Mouse (Mus musculus): ENCODE measurements around the gene Gm11027. TPM values are rescaled to one million over a fixed set of nuclear protein-coding genes. Genes with fewer than 3 reads are reported as not detected.
"Not testable (repeated sequence)": the region's sequence is repeated elsewhere in the genome, so short reads cannot be mapped to it uniquely, and the experiment has no call there.

The Gm11027 gene
- not detected in 2 replicates for polyA plus RNA-seq (2012; rRNA removed)

DNA sequence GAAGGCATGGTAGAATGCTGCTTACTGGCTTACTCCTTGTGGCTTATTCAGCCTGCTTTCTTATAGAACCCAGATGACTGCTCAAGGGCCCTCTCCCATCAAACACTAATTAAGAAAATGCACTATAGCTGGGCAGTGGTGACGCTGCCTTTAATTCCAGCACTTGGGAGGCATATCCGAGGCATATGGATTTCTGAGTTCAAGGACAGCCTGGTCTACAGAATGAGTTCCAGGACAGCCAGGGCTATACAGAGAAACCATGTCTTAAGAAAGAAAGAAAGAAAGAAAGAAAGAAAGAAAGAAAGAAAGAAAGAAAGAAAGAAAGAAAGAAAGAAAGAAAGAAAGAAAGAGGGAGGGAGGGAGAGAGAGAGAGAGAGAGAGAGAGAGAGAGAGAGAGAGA lies at the start of gene Gm11027:
Gene Gm11027, plus strand, starts transcription at position 301 of the 400 bp plus-strand sequence.
- 92% methylated on average over 2 of the region's 2 CpGs for WGBS
- not testable (repeated sequence) for DNase-seq (ENCODE audit: low read depth, low spot score)

DNA sequence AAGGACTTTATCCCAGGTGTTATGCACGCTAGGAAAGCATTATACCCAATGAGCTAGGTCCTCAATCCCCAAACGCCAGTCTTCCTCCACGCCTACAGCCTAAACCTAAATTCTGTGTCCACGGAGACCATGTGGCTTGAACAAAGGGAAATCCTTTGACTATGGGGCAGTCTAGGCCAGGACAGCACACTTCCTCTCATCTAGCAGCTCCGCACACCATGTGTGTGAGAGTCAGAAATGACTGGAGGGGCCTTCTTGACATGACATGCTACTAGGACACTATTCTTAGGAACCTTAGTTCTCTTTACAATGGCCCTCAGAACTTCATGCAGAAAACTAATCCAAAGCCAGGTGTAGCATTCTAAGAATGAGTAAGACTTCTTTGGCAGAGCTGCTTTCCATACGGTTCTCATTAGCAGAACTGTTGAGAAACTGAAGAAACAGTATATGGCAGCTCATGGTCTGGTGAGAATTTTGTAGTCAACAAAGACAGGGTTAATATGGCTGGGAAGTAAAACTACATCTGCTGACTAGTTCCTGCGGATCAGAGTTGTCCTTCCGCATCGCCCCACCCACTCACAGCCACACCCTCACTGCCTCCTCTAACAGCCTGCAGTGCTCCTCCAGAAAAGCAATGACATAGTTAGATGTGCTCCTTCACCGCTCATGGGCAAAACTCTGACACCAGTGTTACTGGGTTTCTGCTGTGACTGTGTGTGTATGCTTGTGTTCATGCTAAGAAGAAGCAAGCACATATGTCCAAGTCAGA lies 48.7 kb upstream of the Gm11027 start:
- DNase-seq (ENCODE audit: low read depth, low spot score): no peak
- 69% methylated on average over 10 of the region's 10 CpGs for WGBS

DNA sequence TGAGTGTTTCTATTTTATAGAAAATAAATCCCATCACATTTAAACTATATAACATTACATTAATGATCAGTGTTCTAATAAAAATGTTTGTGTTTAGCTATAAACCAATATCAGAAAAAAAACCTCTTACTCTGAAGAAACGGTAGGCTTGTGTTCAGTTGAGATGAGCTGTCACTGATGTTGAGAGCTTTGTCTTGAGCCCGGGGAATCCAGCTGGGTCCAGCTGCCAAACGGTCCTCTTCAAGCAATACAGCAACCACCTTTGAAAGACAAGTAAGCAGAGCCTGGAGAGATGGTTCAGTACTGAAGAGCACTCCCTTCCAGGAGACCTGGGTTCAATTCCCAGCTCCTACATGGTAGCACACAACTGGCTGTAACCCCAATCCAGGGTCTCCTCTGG lies 45.7 kb upstream of the Gm11027 start:
- no peak for DNase-seq (ENCODE audit: low read depth, low spot score)
- WGBS: 76% methylated on average over 3 of the region's 3 CpGs

DNA sequence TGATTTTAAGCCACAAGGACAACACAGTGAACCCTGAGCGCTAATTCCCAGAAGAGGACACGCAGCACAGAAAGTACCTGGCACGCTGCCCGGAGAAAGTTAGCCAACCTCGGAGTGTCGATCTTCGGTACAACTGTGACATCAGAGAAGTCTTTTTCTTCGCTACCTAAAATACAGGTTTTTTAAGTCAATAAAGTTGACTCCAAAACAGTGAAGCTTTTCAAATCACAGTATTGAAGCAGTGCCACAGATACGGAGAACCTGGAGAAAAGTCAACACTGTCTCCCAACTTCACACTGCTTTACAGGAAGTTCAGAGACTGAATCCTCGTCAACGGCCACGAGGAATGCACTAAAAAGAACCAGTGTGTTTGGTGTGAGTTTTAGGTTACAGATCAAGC lies 43.6 kb upstream of the Gm11027 start:
- 14% methylated on average over 12 of the region's 12 CpGs for WGBS

DNA sequence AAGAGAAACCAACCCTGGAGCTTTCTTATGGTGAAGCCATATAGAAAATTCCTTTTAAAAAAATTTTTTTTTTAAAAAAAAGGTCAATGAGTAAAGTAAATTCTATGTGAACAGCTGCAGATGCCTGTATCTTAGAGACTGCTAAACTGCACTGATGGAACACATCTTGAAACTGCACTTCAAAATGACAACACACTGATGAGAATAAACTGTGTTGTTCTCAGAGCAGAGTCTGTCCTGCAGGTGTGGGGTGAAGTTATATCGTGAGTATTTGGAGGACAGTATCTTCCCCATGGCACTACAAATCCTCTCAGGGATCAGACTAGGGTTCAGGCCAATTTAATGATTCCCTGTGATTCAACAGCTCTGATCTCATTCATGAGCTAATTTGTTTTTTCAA lies 43.1 kb upstream of the Gm11027 start:
- 46% methylated on average over 1 of the region's 1 CpGs for WGBS
- DNase-seq (ENCODE audit: low read depth, low spot score): no peak

More for the DNA sequence above, 43.6 kb upstream of the Gm11027 start:
- DNase-seq (ENCODE audit: low read depth, low spot score): peak; percentile 80

DNA sequence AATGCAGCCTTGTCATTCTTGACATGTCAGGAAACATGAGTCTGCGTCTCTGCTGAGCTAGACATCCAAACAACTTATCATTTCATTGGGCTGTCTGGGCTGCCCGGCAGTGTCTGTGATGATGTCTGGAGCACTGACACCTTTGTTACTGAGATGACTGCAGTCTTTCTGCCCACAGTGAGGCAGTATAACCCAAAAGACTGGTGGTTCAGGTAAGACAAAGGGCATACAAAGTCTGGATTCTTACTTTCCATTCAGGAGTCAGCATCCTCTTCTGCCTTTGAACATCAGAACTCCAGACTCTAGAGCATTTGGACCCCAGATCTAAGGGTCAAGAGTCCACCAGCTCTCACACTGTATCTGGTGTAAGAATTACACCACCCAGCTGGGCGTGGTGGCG lies 39.8 kb upstream of the Gm11027 start:
- 79% methylated on average over 4 of the region's 4 CpGs for WGBS
- DNase-seq (ENCODE audit: low read depth, low spot score): no peak

DNA sequence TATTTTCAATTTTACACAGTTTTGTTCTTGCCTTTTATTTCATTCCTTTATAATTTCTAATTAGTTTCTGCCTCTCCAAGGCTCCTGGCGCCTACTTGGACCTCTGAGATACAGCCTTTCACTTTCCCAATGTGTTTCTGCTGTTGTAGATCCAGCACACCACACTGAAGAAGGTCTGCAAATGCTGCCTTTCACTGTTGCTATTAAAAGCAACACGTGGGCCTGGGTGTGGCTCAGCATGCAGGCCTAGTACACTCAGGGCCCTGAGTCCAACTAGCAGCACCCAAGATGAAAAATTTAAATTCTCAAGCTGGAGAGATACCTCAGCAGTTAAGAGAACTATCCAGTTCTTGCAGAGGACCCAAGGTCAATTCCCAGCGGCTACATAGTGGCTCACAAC lies 38.5 kb upstream of the Gm11027 start:
- WGBS: 60% methylated on average over 3 of the region's 3 CpGs
- no peak for DNase-seq (ENCODE audit: low read depth, low spot score)

DNA sequence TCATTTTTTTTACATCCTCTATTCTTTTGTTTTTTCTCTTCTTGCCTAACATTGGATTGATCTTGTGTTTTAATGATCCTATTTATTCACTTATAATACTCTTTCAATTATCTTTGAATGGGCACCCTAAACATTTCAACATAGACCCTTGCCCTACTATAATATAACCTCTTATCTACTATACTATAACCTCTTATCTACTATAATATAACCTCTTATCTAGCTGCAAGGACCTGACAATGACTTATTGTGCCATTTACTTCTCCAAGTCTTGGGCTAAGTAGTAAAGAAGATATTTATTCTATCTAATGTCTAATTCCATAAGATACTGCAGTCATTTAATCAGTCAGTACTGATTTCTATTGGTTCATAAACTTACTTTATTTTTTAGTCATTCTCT lies 36.8 kb upstream of the Gm11027 start:
- no peak for DNase-seq (ENCODE audit: low read depth, low spot score)

DNA sequence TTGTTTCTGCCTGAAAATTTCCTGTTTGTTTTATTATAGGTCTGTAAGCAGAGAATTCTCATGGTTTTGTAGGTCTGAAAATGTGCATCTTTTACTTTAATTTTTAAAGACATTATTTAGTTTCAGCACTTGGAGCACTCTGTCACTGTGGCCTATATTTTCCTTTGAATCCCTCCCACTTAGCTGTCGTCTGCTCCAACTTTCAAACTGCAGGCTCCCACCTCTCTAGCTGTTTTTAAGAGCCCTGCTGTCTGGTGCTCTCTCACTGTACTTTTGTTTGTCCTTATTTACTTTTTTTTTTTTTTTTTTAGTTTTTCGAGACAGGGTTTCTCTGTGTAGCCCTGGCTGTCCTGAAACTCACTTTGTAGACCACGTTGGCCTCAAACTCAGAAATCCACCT lies 36.4 kb upstream of the Gm11027 start:
- WGBS: 62% methylated on average over 3 of the region's 3 CpGs

DNA sequence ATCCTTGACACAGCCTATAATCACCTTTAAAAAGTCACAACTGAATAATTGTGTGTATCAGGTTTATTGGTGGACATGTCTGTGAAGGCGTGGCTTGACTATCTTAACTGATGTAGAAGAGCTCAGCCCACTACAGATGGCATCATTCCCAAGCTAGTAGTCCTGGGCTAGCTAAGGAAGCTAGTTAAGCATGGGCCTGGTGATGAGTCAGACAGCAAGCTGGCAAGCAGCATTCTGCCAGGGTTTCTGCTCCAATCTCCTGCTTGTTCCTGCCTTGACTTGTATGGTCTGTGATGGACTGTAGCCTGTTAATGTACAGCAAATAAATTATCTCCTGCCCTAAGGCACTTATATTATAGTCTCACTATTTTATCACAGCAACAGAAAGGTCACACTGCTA lies 30.6 kb upstream of the Gm11027 start:
- DNase-seq (ENCODE audit: low read depth, low spot score): no peak
- 76% methylated on average over 1 of the region's 1 CpGs for whole genome bisulfite sequencing

More for the DNA sequence above, 36.4 kb upstream of the Gm11027 start:
- DNase-seq (ENCODE audit: low read depth, low spot score): no peak

DNA sequence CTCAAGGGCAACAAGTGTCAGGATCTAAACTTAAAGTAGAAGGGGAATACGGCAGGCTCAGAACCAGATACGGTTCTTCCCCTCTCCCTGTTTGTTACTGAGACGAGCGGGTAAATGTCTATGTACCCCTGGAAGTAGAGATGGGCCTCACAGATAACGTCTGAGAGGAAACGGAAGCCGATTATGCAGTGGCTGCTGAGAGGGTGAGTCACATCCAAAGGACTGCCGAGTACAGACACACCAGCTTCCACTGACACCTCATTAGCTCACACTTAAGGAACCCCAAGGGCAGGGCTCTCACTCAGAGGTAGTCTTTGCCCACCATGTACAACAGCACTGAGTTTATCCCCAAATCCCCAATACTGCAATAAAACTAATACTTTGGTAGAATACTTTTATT lies 20.5 kb upstream of the Gm11027 start:
- DNase-seq (ENCODE audit: low read depth, low spot score): no peak
- 67% methylated on average over 8 of the region's 8 CpGs for WGBS

DNA sequence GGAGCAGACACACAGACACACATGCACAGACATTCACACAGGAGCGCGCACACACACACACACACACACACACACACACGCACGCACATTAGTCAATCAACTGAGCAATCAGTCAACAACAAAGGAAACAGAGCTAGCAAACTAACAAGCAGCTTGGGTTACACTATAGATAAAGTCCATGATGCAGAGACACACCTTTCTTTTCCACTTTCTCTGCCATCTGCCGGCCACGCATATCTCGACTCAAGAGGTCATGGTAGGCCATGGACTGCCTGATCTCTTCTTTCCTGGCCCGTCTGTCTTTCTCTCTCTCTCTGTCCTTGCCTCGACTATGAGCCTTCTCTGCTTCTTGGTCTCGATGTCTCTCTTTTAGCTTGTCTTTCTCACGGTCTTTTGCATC lies 19.6 kb upstream of the Gm11027 start:
- 87% methylated on average over 11 of the region's 11 CpGs for WGBS
- DNase-seq (ENCODE audit: low read depth, low spot score): no peak

DNA sequence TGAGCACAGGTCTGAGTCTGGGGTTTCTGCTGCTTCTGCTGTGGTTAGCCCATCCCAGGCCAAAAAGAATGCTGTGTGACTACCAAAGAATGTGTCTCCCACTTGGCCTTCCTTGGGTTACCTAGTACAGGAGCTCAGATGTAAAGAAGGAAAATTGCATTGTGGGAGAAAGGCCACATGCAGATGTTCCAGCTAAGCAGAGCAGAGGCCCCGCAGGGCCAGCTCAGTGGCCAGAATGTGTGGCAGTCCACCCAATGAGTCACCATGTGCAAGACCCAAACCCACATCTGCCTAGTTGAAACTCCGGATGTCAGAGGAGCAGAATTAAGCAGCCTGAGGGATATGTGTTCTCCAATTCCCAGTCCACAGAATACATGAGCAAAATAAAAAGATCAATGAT lies 16.9 kb upstream of the Gm11027 start:
- DNase-seq (ENCODE audit: low read depth, low spot score): no peak

DNA sequence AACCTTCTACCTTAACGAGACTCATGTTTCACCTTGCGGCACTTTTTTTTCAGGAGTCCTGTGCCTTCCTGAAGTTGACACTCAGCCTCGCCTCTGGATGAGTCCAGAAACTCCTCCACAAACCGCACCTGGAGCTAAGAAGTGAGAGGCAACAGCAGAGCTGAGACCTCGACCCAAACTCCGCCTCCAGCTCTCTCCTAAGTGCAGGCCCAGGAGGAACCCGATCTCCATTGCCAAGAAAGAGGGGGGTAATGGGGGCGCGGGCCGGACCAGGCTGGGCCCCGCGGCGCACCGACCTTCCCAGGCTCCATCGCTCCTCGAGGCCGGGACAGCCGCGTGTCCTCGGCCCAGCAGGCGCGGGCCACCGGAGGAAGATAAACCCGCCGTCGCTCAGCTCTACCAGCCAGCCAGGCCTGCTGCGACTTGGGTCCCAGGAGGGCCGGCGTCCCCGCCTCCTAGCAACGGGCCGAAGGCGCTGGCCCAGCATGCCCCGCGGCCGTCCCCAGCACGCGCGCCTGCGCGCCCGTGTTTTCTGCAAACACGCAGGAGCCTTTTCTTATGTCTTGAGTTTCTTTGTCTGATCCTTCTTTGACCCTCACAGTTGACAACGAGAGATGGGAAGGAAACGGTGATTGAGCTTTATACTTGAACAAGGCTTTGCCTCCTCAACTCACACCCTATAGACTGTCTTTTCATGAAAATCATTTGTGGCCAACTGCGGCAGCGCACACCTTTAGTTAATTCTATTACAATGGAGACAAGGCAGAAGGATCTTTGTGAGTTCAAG lies 12.4 kb upstream of the Gm11027 start, which contains the start of gene Wdr60:
Gene Wdr60, minus strand, starts transcription at position 468 of the 787 bp plus-strand sequence.
- no peak for DNase-seq (ENCODE audit: low read depth, low spot score)
- 3% methylated on average over 47 of the region's 47 CpGs for WGBS

More for the DNA sequence above, 16.9 kb upstream of the Gm11027 start:
- WGBS: 77% methylated on average over 2 of the region's 2 CpGs

DNA sequence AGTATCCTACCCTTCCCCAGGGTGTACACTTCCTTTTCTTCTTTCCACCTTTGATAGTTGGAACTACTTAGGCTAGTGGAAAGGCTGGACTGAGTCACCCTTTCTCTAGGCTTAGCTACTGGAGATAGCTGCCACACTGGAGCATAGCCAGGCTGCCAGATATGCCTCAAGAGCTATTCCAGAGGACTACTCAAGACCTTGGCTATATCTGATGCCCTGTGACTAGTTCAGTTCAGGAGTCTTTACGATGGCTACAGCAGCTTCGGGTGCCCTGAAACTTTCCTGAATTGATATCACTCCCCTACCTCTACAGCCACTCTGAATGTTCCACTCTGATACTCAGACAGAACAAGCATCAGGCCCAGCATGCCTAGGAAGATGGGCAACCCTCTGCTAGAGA lies 10.4 kb upstream of the Gm11027 start:
- no peak for DNase-seq (ENCODE audit: low read depth, low spot score)
- WGBS: 83% methylated on average over 2 of the region's 2 CpGs

DNA sequence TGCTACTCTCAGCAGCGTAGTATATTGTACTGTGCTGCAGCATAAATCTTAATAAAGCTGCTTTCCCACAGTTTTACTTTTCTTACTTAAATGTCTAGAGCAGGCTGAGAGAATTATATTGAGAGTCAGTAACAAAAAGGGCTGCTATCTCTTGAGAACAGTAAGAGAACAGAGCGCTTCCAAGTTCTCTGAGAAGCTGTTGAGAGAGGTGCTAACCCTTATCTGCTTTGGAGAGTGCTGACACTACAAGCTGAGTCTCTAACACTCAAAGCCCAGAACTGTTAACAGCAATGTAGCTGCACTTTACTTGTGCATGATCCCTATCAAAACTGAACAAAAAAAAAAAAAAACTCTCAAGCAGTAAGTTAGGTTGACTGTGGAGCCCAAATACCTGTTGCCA lies 9.9 kb upstream of the Gm11027 start:
- 88% methylated on average over 2 of the region's 2 CpGs for WGBS
- DNase-seq (ENCODE audit: low read depth, low spot score): no peak

DNA sequence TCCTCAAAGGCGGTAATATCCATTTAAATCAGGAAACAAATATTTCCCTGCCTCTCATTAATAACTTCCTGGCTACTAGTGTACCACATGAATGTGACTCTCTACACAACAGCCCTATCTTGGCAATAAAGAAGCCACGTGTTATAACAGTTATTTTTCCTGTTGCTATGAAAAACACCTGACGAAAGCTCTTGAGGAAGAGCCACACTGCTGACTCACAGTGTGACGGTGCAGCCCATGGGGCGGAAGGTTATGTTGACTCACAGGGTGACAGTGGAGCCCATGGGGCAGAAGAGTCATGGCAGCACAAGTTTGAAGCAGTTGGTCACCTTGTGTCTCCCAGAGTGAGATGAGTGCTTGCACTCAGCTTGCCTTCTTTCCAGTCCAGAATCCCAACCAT lies 5.7 kb upstream of the Gm11027 start:
- WGBS: 16% methylated on average over 5 of the region's 5 CpGs

DNA sequence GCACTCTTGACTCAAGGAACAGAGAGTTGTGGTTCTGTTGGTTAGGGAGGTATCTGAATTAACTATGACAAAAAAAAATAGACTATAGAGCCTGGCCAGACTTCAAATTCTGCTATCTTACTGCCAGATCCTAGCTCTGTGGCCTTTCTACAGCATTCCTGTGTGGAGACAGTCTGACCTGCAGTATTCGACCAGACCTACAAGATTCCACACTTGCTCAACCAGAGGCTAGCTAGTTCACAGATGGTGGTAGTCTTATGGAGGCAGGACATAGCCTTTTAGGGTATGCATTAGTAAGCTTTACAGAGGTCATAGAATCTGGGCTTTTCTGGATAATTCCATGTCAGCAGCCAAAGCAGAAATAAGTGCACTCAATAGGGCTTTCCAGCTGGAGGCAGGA lies 4.6 kb upstream of the Gm11027 start:
- DNase-seq (ENCODE audit: low read depth, low spot score): no peak

More for the DNA sequence above, 5.7 kb upstream of the Gm11027 start:
- DNase-seq (ENCODE audit: low read depth, low spot score): peak; percentile 78

DNA sequence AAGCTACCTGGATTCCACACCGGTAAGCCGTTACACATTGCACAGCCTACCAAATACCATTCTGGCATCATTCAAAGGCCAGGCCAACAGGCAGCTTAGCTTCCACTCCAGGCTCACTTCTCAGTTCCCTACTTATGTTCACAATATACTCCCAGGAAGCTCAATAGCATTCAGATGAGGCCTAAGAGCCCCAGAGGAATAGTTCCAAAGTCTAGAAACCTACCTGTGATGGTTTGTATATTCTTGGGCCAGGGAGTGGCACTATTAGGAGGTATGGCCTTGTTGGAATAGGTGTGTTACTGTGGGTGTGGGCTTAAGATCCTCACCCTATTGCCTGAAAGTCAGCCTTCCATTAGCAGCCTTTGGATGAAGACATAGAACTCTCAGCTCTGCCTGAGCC lies 4.1 kb upstream of the Gm11027 start:
- DNase-seq (ENCODE audit: low read depth, low spot score): no peak
- 82% methylated on average over 2 of the region's 2 CpGs for WGBS

More for the DNA sequence above, 4.6 kb upstream of the Gm11027 start:
- 72% methylated on average over 1 of the region's 1 CpGs for WGBS

DNA sequence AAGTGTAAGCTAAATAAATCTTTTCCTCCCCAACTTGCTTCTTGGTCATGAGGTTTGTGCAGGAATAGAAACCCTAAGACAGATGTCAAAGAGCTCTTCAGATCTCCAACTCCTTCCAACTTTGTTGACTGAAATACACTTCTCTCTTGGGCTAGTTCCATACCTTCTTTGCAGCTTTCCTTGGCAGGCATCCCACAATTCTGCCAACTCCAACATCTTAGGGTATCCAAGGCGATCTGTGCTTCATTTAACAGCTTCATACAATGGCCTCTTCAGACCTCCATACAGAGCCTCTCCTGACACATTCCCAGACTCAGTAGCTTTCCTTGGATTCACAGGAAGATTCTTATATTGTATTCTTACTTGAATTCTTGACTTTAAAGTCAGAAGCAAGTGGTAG lies 1.5 kb upstream of the Gm11027 start:
- DNase-seq (ENCODE audit: low read depth, low spot score): no peak
- 62% methylated on average over 1 of the region's 1 CpGs for WGBS

DNA sequence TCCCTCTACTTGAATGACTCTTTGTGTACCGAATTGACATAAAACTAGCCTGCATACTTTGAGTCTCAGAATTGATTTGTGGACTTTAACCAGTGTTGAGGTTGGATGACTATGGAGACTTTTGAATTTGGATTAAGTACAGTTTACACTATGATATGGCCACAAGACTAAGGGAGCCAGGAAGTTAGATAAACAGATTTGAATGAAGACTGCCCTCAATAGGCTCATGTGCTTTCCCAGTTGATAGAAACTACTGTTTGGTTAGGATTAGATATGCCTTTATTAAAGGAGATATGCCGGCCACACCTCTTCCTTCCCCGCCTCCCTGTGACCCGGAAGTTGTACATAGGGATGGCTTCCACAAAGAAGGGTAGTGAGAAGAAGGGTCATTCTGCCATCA lies 445 bp downstream of the Gm11027 start:
- no peak for DNase-seq (ENCODE audit: low read depth, low spot score)
- 72% methylated on average over 4 of the region's 4 CpGs for WGBS

Data from large intestine, adult 2 months (tissue).